Mouse (Mus musculus) embryonic facial prominence, embryonic 15.5 days (tissue): ENCODE data around the gene Cap2. TPM values are rescaled to one million over a fixed set of nuclear protein-coding genes. Genes with fewer than 3 reads are reported as not detected.
A peak's percentile ranks its signal among the peaks of the same experiment; 100 is the strongest.

ENCODE experiments used
- ATAC-seq: fragments of 200-750 bp; cut with Nextera tagmentation; 2 replicates; pipeline ENCODE4 v1.8.0; 2017; ENCODE audit warnings: low read depth, moderate TSS enrichment; ENCODE audit not compliant: insufficient number of reproducible peaks, low FRiP score, low TSS enrichment
- H3K27ac ChIP-seq: fragments of 300-500 bp; sonication (generic); replicated peaks from 2 replicates; pipeline ENCODE4 v1.5.1; 2015; ENCODE audit warnings: mild to moderate bottlenecking, inconsistent platforms
- H3K27me3 ChIP-seq: fragments of 300-500 bp; sonication (generic); 2 replicates; pipeline ENCODE4 v1.6.1; 2015; ENCODE audit warnings: inconsistent platforms
- H3K36me3 ChIP-seq: fragments of 300-500 bp; sonication (generic); 2 replicates; pipeline ENCODE4 v1.6.1; 2015; ENCODE audit warnings: mild to moderate bottlenecking, inconsistent platforms
- H3K4me1 ChIP-seq: fragments of 300-500 bp; sonication (generic); 2 replicates; pipeline ENCODE4 v1.6.1; 2015; ENCODE audit warnings: inconsistent platforms
- H3K4me2 ChIP-seq: fragments of 300-500 bp; sonication (generic); replicated peaks from 2 replicates; pipeline ENCODE4 v1.6.1; 2015; ENCODE audit warnings: mild to moderate bottlenecking, inconsistent platforms
- H3K4me3 ChIP-seq: fragments of 300-500 bp; sonication (generic); replicated peaks from 2 replicates; pipeline ENCODE4 v1.5.1; 2015; ENCODE audit warnings: mild to moderate bottlenecking, inconsistent platforms
- H3K9ac ChIP-seq: fragments of 300-500 bp; sonication (generic); 2 replicates; pipeline ENCODE4 v1.6.1; 2015; ENCODE audit warnings: inconsistent platforms
- H3K9me3 ChIP-seq: fragments of 300-500 bp; sonication (generic); replicated peaks from 2 replicates; pipeline ENCODE4 v1.6.1; 2016; ENCODE audit warnings: inconsistent platforms
- WGBS: fragments of 180-500 bp; shearing (Covaris S2); methylation state at CpG from one replicate; pipeline ENCODE4 v1.1.7; 2015; 5-methylcytosine and 5-hydroxymethylcytosine counted together
- polyA plus RNA-seq: library from polyadenylated mRNA; unstranded; fragments of >200 nt; fragmentation: Nextera tagmentation; extraction: Ambion mirVana; gene quantifications from 2 replicates; pipeline ENCODE4 v1.2.1, GENCODE M21; 2015

Cap2 gene
- polyA plus RNA-seq, 1 experiment from 2014 or later, result 20.1 TPM

DNA sequence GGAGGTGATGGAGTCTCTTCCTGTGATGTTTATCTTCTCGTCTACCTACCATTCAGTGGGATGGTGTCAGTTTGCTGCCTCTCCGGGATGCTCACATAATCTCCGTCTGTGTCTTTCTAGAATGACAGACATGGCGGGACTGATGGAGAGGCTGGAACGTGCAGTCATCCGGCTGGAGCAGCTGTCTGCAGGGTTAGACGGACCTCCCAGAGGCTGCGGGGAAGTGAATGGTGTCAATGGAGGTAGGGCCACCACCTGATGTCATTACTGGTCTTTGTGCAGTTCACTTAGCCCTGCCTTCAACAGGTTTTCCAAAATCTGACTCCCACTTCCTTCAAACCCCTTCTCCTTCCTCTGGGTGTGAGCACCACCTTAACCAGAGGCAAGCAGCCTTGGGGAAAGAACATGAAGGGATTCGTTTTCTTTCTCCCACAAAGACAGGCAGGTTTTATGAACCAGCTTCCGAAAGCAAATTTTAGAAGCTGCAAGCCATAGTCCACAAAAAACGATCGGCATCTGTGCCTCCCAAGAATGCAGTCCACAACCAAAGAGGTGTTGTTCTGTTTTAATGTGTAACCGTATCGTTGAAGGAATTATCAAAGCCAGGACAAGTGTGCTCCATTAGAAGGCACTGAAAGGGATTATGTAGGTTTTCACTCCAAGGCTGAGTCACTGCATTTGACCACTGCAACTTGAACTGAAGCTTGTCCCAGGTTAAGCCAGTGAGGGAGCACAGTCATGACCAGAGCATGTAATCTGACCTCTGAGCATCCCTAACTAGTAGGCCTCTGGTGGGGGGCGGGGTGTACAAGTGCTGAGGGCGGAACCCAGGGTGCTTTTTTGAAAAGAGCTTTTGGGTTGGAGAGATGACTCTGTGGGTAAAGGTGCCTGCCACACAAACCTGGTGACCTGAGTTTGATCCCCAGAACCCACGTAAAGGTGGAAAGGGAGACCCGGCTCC is 23.9 kb downstream of the Cap2 start:
- Histone ChIP-seq H3K27ac (no peak overlapping the region), H3K9ac (no peak overlapping the region), H3K36me3 (no peaks in the 10 kb centered on the region), H3K9me3 (no peaks in the 10 kb centered on the region), H3K4me2 (no peak overlapping the region), H3K4me3 (no peak overlapping the region), H3K4me1 (peaks cover 11% of the 10 kb centered on the region; the same call in 1 of the 2 replicates), H3K27me3 (no peaks in the 10 kb centered on the region)
- 74% methylated on average over 18 of the region's 18 CpGs for WGBS
- ATAC-seq, result no peak

DNA sequence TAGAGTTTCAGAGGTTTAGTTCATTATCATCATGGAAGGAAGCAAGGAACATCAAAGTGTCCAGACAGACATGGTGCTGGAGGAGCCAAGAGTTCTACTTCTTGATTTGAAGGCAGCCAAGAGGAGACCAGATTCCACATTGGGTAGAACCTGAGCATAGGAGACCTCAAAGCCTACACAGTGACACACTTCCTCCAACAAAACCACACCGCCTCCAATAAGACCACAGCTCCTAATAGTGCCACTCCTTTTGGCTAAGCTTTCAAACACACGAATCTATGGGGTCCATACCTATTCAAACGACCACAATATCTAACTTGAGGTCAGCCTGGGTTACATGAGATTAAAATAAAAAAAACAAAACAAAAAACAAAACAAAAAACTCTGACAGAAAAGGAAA is 25.0 kb downstream of the Cap2 start:
- Histone ChIP-seq H3K9ac (no peak overlapping the region), H3K4me1 (peaks cover 11% of the 10 kb centered on the region; the same call in 1 of the 2 replicates), H3K9me3 (no peaks in the 10 kb centered on the region), H3K4me2 (no peak overlapping the region), H3K36me3 (no peaks in the 10 kb centered on the region), H3K4me3 (no peak overlapping the region), H3K27me3 (no peaks in the 10 kb centered on the region), H3K27ac (no peak overlapping the region)
- WGBS, result 70% methylated on average over 3 of the region's 3 CpGs
- ATAC-seq, result no peak

DNA sequence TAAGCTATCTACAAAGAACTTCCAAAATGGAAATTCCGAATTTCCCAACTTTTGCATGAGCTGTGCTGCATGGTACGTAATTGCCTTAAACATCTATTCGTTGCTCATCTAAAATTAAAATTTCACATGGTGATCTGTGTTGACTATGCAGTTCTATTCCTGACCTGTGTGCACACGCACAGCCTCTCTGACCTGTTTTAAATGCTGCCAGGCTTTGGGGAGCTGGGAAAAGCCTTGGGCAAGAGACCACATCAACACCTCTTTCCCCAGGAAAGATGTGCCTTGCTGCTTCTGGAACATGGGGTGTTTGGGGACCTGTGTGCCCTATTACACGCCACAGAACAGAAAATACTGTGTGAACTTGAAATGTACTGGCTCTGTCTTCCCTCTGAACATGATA is 25.7 kb downstream of the Cap2 start:
- Histone ChIP-seq H3K9ac (no peak overlapping the region), H3K4me1 (peaks cover 11% of the 10 kb centered on the region; the same call in 1 of the 2 replicates), H3K9me3 (no peaks in the 10 kb centered on the region), H3K4me2 (no peak overlapping the region), H3K27me3 (no peaks in the 10 kb centered on the region), H3K27ac (no peak overlapping the region), H3K4me3 (no peak overlapping the region), H3K36me3 (no peaks in the 10 kb centered on the region)
- 87% methylated on average over 5 of the region's 5 CpGs for WGBS
- ATAC-seq, result no peak

- Histone ChIP-seq H3K27ac (no peak overlapping the region), H3K4me2 (no peak overlapping the region), H3K27me3 (peaks cover 2% of the 10 kb centered on the region; the same call in 1 of the 2 replicates), H3K4me1 (peaks cover 2% of the 10 kb centered on the region), H3K9me3 (no peaks in the 10 kb centered on the region), H3K4me3 (no peak overlapping the region), H3K36me3 (no peaks in the 10 kb centered on the region), H3K9ac (no peak overlapping the region)
- no peak for ATAC-seq
- WGBS, result 78% methylated on average over 10 of the region's 10 CpGs
These were observed 27.4 kb downstream of the Cap2 start for GRCm38 (mm10) chr13:46529037-46529436.

GRCm38 (mm10) chr13:46530546-46530945 is 28.9 kb downstream of the Cap2 start:
- H3K27me3 ChIP-seq, result peaks cover 2% of the 10 kb centered on the region; the same call in 1 of the 2 replicates
- no peak overlapping the region for H3K4me3 ChIP-seq
- 83% methylated on average over 8 of the region's 8 CpGs for WGBS
- no peak overlapping the region for H3K4me2 ChIP-seq
- no peaks in the 10 kb centered on the region for H3K36me3 ChIP-seq
- no peak for ATAC-seq
- peaks cover 12% of the 10 kb centered on the region; the same call in 1 of the 2 replicates for H3K4me1 ChIP-seq
- H3K9ac ChIP-seq, result no peak overlapping the region
- H3K27ac ChIP-seq, result no peak overlapping the region
- no peaks in the 10 kb centered on the region for H3K9me3 ChIP-seq

- WGBS, result 85% methylated on average over 3 of the region's 3 CpGs
These were observed 30.0 kb downstream of the Cap2 start for GRCm38 (mm10) chr13:46531676-46532075.

DNA sequence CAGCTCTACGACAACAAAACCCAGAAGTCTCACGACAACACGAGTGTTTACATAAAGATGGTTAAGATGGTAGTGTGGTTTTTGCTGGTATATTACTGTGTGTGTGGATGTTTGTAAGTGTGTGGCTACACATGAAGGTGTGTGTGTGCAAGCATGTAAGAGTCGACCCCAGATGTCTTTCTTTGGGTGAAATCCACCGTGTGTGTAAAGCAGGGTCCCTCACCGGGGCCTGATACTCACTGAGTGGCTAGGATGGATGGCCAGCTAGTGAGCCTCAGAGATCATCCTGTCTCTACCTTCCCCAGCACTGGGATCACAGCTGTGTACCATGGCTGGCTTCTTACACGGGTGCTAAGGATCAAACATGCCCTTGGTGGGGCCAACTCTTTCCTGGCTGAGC is 30.6 kb downstream of the Cap2 start:
- Histone ChIP-seq H3K4me2 (no peak overlapping the region), H3K4me3 (no peak overlapping the region), H3K9ac (no peak overlapping the region), H3K9me3 (no peaks in the 10 kb centered on the region), H3K4me1 (peaks cover 12% of the 10 kb centered on the region; the same call in 1 of the 2 replicates), H3K27ac (no peak overlapping the region), H3K36me3 (no peaks in the 10 kb centered on the region), H3K27me3 (peaks cover 2% of the 10 kb centered on the region; the same call in 1 of the 2 replicates)
- WGBS, result 91% methylated on average over 7 of the region's 7 CpGs
- ATAC-seq, result no peak

More at GRCm38 (mm10) chr13:46531676-46532075, 30.0 kb downstream of the Cap2 start:
- Histone ChIP-seq H3K4me3 (no peak overlapping the region), H3K4me1 (peaks cover 12% of the 10 kb centered on the region; the same call in 1 of the 2 replicates), H3K4me2 (no peak overlapping the region), H3K9me3 (no peaks in the 10 kb centered on the region), H3K27me3 (peaks cover 2% of the 10 kb centered on the region; the same call in 1 of the 2 replicates), H3K36me3 (no peaks in the 10 kb centered on the region), H3K9ac (no peak overlapping the region), H3K27ac (no peak overlapping the region)
- no peak for ATAC-seq

DNA sequence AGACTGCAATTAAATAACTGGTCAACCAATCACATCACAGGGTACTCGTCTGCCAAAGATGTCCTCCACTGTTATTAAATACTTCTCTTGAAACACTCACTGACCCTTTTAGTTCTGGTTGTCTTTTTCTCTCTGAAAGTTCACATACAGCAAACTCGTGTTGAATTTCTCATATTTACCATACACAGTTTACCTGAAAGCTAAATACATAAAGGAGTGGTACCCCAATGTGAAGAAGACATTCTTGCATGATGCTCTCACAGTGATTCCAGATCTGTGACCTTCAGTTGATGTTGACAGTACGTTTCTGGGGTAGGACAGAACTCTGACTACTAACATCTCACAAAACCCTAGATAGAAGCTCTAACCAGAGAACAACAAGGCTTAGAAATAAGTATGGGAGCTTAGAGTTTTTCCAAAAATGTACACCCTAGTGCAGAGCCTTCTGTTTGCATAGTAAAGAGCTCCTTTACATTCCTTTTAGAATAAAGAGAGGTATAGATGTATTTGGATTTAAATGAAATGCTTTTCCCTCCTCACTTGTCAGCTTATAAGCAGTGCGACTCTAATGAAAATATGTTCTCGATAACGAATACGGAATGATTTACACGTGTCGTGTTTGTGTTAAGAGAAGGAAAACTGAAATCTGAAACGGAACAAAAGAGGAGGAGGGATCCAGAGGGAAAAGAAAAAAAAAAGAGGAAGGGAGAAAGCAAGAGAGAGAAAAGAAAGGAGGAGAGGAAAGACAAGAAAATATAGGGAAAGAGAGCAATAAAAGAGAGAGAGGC is 31.9 kb downstream of the Cap2 start:
- H3K4me1 ChIP-seq, result peaks cover 12% of the 10 kb centered on the region; the same call in 1 of the 2 replicates
- no peak overlapping the region for H3K4me3 ChIP-seq
- no peak for ATAC-seq
- no peak overlapping the region for H3K9ac ChIP-seq
- H3K36me3 ChIP-seq, result no peaks in the 10 kb centered on the region
- 35% methylated on average over 10 of the region's 10 CpGs for WGBS
- H3K27me3 ChIP-seq, result peaks cover 2% of the 10 kb centered on the region; the same call in 1 of the 2 replicates
- H3K9me3 ChIP-seq, result no peaks in the 10 kb centered on the region
- 0 out of 2 replicates have a peak overlapping the region, but pooled peaks have one; percentile 13 for H3K4me2 ChIP-seq
- H3K27ac ChIP-seq, result no peak overlapping the region

DNA sequence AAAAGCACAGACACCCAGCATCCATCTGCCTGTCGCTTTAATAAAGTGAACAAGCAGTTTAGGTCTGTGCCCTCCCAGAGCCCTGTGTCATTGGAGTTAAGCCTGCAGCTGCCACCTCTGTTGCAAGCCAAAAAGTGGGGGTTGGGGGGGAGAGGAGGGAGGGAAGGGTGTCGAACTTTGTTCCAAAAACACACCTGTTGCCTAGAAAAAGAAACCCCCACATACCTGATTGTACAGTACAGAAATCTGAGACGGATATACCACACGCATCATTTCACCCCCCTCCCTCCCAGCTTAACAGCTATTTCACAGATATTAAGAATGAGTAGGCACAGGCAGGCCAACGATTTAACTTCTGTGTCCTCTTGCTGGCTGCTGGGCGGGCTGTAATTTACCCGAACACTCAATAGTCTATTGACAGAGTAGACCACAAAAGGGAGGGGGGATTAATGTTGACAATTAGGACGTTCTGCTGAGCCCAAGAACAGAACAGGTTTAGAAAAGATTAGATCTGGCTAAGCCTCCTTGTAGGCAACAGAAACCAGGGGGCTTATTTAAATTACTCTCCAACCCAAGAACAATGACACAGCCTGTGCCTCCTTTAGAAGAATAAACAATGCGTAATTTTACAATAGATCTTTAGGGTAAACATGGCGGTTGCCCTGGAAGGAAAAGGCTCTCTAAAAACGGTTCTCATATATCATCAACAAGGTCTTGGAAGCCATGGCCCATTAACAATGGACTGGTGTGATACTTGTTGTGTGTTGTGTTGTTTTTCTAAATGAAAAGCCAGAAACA is 32.7 kb downstream of the Cap2 start:
- H3K4me2 ChIP-seq, result 0 out of 2 replicates have a peak overlapping the region, but pooled peaks have one; percentile 13
- no peaks in the 10 kb centered on the region for H3K9me3 ChIP-seq
- ATAC-seq, result peak; percentile 87
- H3K27ac ChIP-seq, result no peak overlapping the region
- no peak overlapping the region for H3K9ac ChIP-seq
- 15% methylated on average over 11 of the region's 11 CpGs for WGBS
- H3K36me3 ChIP-seq, result no peaks in the 10 kb centered on the region
- peaks cover 2% of the 10 kb centered on the region; the same call in 1 of the 2 replicates for H3K27me3 ChIP-seq
- H3K4me3 ChIP-seq, result no peak overlapping the region
- H3K4me1 ChIP-seq, result peaks cover 12% of the 10 kb centered on the region; the same call in 1 of the 2 replicates

DNA sequence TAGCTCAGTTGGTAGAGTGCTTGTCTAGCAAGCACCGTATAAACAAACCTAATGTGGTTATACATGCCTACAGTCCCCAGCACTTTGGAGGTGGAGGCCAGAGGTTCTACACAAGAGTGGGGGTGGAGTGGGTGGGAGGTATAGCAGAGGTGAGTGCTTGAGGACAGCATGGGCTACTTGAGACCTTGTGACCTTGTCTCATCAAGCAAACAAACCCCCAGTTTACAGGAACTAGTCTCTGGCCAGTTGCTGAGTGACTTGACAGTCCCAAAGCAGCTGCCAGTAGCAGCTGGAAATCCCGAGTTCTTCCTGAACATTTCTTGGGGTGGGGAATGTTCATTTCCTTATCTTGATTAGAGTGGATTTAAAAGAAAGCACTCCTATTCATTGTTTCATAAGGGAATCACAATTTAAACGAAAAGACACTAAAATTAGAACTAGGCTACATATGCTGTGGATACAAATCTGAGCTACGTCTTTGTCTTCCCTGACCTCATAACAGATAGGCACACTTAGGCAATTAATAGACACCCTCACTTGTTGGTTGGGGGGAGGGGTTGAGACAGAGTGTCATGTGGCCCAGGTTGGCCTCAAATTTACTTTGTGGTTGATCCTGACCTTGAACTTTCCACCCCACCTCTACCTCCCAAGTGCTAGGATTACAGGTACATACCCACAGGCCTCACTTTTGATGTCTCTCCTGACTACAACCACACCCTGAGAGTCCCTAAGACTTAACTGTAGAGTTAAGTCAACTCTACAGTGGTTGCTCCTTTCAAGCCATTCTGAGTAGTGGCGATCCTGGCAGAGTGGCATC is 33.5 kb downstream of the Cap2 start:
- H3K9me3 ChIP-seq, result no peaks in the 10 kb centered on the region
- 60% methylated on average over 5 of the region's 5 CpGs for WGBS
- H3K9ac ChIP-seq, result no peak overlapping the region
- H3K4me3 ChIP-seq, result no peak overlapping the region
- peaks cover 12% of the 10 kb centered on the region; the same call in 1 of the 2 replicates for H3K4me1 ChIP-seq
- H3K27me3 ChIP-seq, result peaks cover 2% of the 10 kb centered on the region; the same call in 1 of the 2 replicates
- no peak overlapping the region for H3K4me2 ChIP-seq
- no peak for ATAC-seq
- no peak overlapping the region for H3K27ac ChIP-seq
- no peaks in the 10 kb centered on the region for H3K36me3 ChIP-seq
